Mouse (Mus musculus) midbrain, embryonic 10.5 days (tissue): ENCODE data around the gene Pigt. TPM values are rescaled to one million over a fixed set of nuclear protein-coding genes. Genes with fewer than 3 reads are reported as not detected.

ENCODE experiments used
- DNase-seq: peaks from one replicate; pipeline ENCODE4 v3.0.0-alpha.2; 2017; ENCODE audit warnings: low spot score
- H3K27ac ChIP-seq: fragments of 300-500 bp; sonication (generic); replicated peaks from 2 replicates; pipeline ENCODE4 v1.5.1; 2016; ENCODE audit warnings: mild to moderate bottlenecking
- H3K27me3 ChIP-seq: fragments of 300-500 bp; sonication (generic); 2 replicates; pipeline ENCODE4 v1.6.1; 2016; ENCODE audit warnings: low read depth, mild to moderate bottlenecking; ENCODE audit not compliant: poor library complexity, severe bottlenecking
- H3K36me3 ChIP-seq: fragments of 300-500 bp; sonication (generic); 2 replicates; pipeline ENCODE4 v1.6.1; 2016; ENCODE audit warnings: mild to moderate bottlenecking, moderate library complexity
- H3K4me1 ChIP-seq: fragments of 300-500 bp; sonication (generic); 2 replicates; pipeline ENCODE4 v1.6.1; 2016
- H3K4me3 ChIP-seq: fragments of 300-500 bp; sonication (generic); 2 replicates; pipeline ENCODE4 v1.5.1; 2016; ENCODE audit warnings: mild to moderate bottlenecking, moderate library complexity
- H3K9me3 ChIP-seq: fragments of 300-500 bp; sonication (generic); replicated peaks from 2 replicates; pipeline ENCODE4 v1.6.1; 2016; ENCODE audit warnings: mild to moderate bottlenecking
- WGBS: fragments of 180-500 bp; shearing (Covaris S2); methylation state at CpG from one replicate; pipeline ENCODE4 v1.1.7; 2016; 5-methylcytosine and 5-hydroxymethylcytosine counted together
- polyA plus RNA-seq: library from polyadenylated mRNA; unstranded; fragments of >200 nt; fragmentation: Nextera tagmentation; extraction: Ambion mirVana; gene quantifications from 2 replicates; pipeline ENCODE4 v1.2.1, GENCODE M21; 2016

The Pigt gene
- polyA plus RNA-seq, 1 experiment from 2014 or later = 40.1 TPM

GRCm38 (mm10) chr2:164457942-164458341 is 39.4 kb upstream of the Pigt start:
- no peak for DNase-seq
- Histone ChIP-seq H3K27ac (peak overlapping the region; percentile 79), H3K4me1 (peaks cover 38% of the 10 kb centered on the region), H3K4me3 (no peak overlapping the region), H3K36me3 (peaks cover under 1% of the 10 kb centered on the region; the same call in 1 of the 2 replicates), H3K9me3 (no peaks in the 10 kb centered on the region), H3K27me3 (no peaks in the 10 kb centered on the region; the same call in 1 of the 2 replicates)
- 77% methylated on average over 7 of the region's 7 CpGs for WGBS

GRCm38 (mm10) chr2:164458535-164458934 is 38.8 kb upstream of the Pigt start:
- H3K36me3 ChIP-seq = peaks cover 6% of the 10 kb centered on the region
- no peak overlapping the region for H3K27ac ChIP-seq
- peaks cover 38% of the 10 kb centered on the region for H3K4me1 ChIP-seq
- no peak for DNase-seq
- H3K9me3 ChIP-seq = no peaks in the 10 kb centered on the region
- H3K4me3 ChIP-seq = no peak overlapping the region
- WGBS = 91% methylated on average over 8 of the region's 8 CpGs
- no peaks in the 10 kb centered on the region for H3K27me3 ChIP-seq

GRCm38 (mm10) chr2:164460745-164461551 is 36.4 kb upstream of the Pigt start, which contains the start of gene Gm20458:
Gene Gm20458, plus strand, starts transcription at chr2:164460967.
- no peaks in the 10 kb centered on the region for H3K9me3 ChIP-seq
- WGBS = under 1% methylated on average over 79 of the region's 79 CpGs
- H3K36me3 ChIP-seq = peaks cover 30% of the 10 kb centered on the region
- no peaks in the 10 kb centered on the region for H3K27me3 ChIP-seq
- peak; percentile 97 for DNase-seq
- H3K4me1 ChIP-seq = peaks cover 35% of the 10 kb centered on the region
- H3K27ac ChIP-seq = peak within 1 kb of the TSS; percentile 91
- peak within 1 kb of the TSS; percentile 89 for H3K4me3 ChIP-seq

- peaks cover 16% of the 10 kb centered on the region for H3K4me1 ChIP-seq
- DNase-seq = no peak
- H3K27me3 ChIP-seq = no peaks in the 10 kb centered on the region
- no peak overlapping the region for H3K27ac ChIP-seq
- H3K36me3 ChIP-seq = peaks cover 41% of the 10 kb centered on the region
- H3K9me3 ChIP-seq = no peaks in the 10 kb centered on the region
- H3K4me3 ChIP-seq = no peak overlapping the region
Measured at GRCm38 (mm10) chr2:164465161-164465560, 32.2 kb upstream of the Pigt start.

- H3K4me1 ChIP-seq = peaks cover 9% of the 10 kb centered on the region
- DNase-seq = no peak
- no peaks in the 10 kb centered on the region for H3K27me3 ChIP-seq
- no peaks in the 10 kb centered on the region for H3K9me3 ChIP-seq
- no peak overlapping the region for H3K27ac ChIP-seq
- WGBS = 84% methylated on average over 5 of the region's 5 CpGs
- peaks cover 41% of the 10 kb centered on the region for H3K36me3 ChIP-seq
- no peak overlapping the region for H3K4me3 ChIP-seq
Measured at GRCm38 (mm10) chr2:164466787-164467186, 30.5 kb upstream of the Pigt start.

GRCm38 (mm10) chr2:164470254-164470653 is 27.1 kb upstream of the Pigt start:
- H3K27ac ChIP-seq = no peak overlapping the region
- DNase-seq = peak; percentile 44
- no peaks in the 10 kb centered on the region for H3K27me3 ChIP-seq
- 32% methylated on average over 10 of the region's 10 CpGs for WGBS
- H3K36me3 ChIP-seq = peaks cover 35% of the 10 kb centered on the region
- no peak overlapping the region for H3K4me3 ChIP-seq
- H3K4me1 ChIP-seq = no peaks in the 10 kb centered on the region
- H3K9me3 ChIP-seq = no peaks in the 10 kb centered on the region

GRCm38 (mm10) chr2:164473624-164474023 is 23.7 kb upstream of the Pigt start, which contains the start of gene Trp53tg5:
Gene Trp53tg5, minus strand, starts transcription at chr2:164473724.
- peaks cover 21% of the 10 kb centered on the region for H3K36me3 ChIP-seq
- H3K27me3 ChIP-seq = no peaks in the 10 kb centered on the region
- no peaks in the 10 kb centered on the region for H3K4me1 ChIP-seq
- H3K4me3 ChIP-seq = no peak within 1 kb of the TSS
- WGBS = 83% methylated on average over 6 of the region's 6 CpGs
- no peaks in the 10 kb centered on the region for H3K9me3 ChIP-seq
- H3K27ac ChIP-seq = no peak within 1 kb of the TSS
- no peak for DNase-seq

- H3K4me1 ChIP-seq = peaks cover 19% of the 10 kb centered on the region
- peaks cover 63% of the 10 kb centered on the region for H3K27me3 ChIP-seq
- no peaks in the 10 kb centered on the region for H3K9me3 ChIP-seq
- peak within 1 kb of the TSS; percentile 75 for H3K4me3 ChIP-seq
- H3K36me3 ChIP-seq = peaks cover 8% of the 10 kb centered on the region
- H3K27ac ChIP-seq = peak within 1 kb of the TSS; percentile 76
- WGBS = 2% methylated on average over 26 of the region's 26 CpGs
- DNase-seq = peak; percentile 47
Measured at GRCm38 (mm10) chr2:164485681-164486257, 11.6 kb upstream of the Pigt start, which contains the start of gene Dbndd2. Gene Dbndd2, plus strand, starts transcription at chr2:164486106.

- H3K36me3 ChIP-seq = peaks cover 8% of the 10 kb centered on the region
- H3K27me3 ChIP-seq = peaks cover 63% of the 10 kb centered on the region
- 1% methylated on average over 87 of the region's 90 CpGs for WGBS
- H3K9me3 ChIP-seq = no peaks in the 10 kb centered on the region
- H3K27ac ChIP-seq = peak overlapping the region; percentile 76
- H3K4me1 ChIP-seq = peaks cover 19% of the 10 kb centered on the region
- peak; percentile 43 for DNase-seq
- peak overlapping the region; percentile 75 for H3K4me3 ChIP-seq
Measured at GRCm38 (mm10) chr2:164486258-164487114, 10.8 kb upstream of the Pigt start.

- peak overlapping the region; percentile 76 for H3K27ac ChIP-seq
- peaks cover 63% of the 10 kb centered on the region for H3K27me3 ChIP-seq
Measured at GRCm38 (mm10) chr2:164487115-164487527, 10.2 kb upstream of the Pigt start.

GRCm38 (mm10) chr2:164487812-164488211 is 9.5 kb upstream of the Pigt start:
- Histone ChIP-seq H3K36me3 (peaks cover 8% of the 10 kb centered on the region), H3K4me3 (peak overlapping the region; percentile 0; the same call in 1 of the 2 replicates), H3K9me3 (no peaks in the 10 kb centered on the region), H3K27me3 (peaks cover 63% of the 10 kb centered on the region), H3K27ac (no peak overlapping the region), H3K4me1 (peaks cover 19% of the 10 kb centered on the region)
- no peak for DNase-seq
- WGBS = 70% methylated on average over 9 of the region's 9 CpGs

More at GRCm38 (mm10) chr2:164487115-164487527, 10.2 kb upstream of the Pigt start:
- H3K36me3 ChIP-seq = peaks cover 8% of the 10 kb centered on the region
- peak overlapping the region; percentile 75 for H3K4me3 ChIP-seq
- 12% methylated on average over 11 of the region's 11 CpGs for WGBS
- DNase-seq = no peak
- no peaks in the 10 kb centered on the region for H3K9me3 ChIP-seq
- H3K4me1 ChIP-seq = peaks cover 19% of the 10 kb centered on the region

- Histone ChIP-seq H3K27me3 (0 out of 2 replicates have a peak, but pooled peaks cover 9% of the 10 kb centered on the region), H3K36me3 (peaks cover 8% of the 10 kb centered on the region), H3K27ac (no peak overlapping the region), H3K9me3 (no peaks in the 10 kb centered on the region), H3K4me3 (no peak overlapping the region), H3K4me1 (peaks cover 17% of the 10 kb centered on the region)
- WGBS = 47% methylated on average over 2 of the region's 2 CpGs
- no peak for DNase-seq
Measured at GRCm38 (mm10) chr2:164494126-164494525, 3.2 kb upstream of the Pigt start.
